Mouse (Mus musculus): ENCODE data around the gene Hnrnpdl. TPM values are rescaled to one million over a fixed set of nuclear protein-coding genes. Genes with fewer than 3 reads are reported as not detected.

Gene Hnrnpdl
- total and polyA plus RNA-seq, 2 experiments from 2014 or later, result 207 to 236 TPM

DNA sequence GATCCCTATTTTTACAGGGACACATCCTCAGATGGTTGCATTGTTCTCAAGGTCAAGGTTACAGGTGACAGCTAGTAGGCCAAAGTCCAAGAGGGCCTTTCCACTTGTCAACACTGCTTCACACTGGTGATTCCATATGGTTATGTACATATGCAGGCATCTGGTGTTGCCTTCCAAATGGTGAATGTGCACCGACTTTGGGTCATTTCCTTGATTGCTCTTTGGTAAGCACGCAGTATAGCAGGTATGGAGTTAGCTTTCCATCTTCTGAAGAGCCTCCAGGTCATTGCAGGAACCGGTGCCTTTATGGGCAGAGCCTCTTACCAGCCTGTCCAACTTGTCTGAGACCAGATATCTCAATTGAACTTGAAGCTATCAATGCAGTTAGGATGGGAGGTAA, 6.8 kb downstream of the Hnrnpdl start:
- DNase-seq (no peak), ATAC-seq (no peak)
- Histone ChIP-seq H3K4me3 (ENCODE audit: low read depth, low read length) (no peak overlapping the region), H3K27ac (ENCODE audit: low read depth, low read length) (no peak overlapping the region), H3K9me3 (ENCODE audit: low read length) (no peaks in the 10 kb centered on the region), H3K4me2 (ENCODE audit: low read depth) (no peak overlapping the region), H3K27me3 (ENCODE audit: insufficient read depth, low read length) (no peaks in the 10 kb centered on the region), H3K36me3 (ENCODE audit: insufficient read depth) (peaks cover 41% of the 10 kb centered on the region), H3K9ac (no peak overlapping the region), H3K4me1 (ENCODE audit: insufficient read depth) (no peaks in the 10 kb centered on the region)
- TF ChIP-seq CTCF (IDR thresholded peaks at IDR 0.05; ENCODE audit: low read depth), result no peak
- WGBS, result 71% methylated on average over 3 of the region's 3 CpGs

DNA sequence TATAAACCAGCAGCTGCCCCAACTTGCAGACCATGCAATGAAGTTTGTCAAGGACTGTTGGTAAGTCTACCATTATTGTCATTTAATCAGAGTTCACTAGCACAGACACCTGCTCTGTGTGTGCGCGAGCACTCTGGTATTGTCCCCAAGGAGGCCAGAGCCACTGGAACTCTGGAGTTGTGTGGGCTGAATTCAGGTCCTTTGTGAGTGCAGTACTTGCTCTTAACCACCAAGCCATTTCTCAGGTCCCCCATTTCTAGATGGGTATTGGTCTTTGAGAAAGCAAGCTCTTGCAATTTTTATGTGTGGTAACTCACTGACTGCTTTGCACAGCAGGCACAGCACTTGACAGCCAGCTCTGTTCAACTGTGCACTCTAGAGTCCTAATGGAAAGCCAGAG, 7.4 kb downstream of the Hnrnpdl start:
- H3K9ac ChIP-seq, result no peak overlapping the region
- H3K27me3 ChIP-seq (ENCODE audit: insufficient read depth, low read length), result no peaks in the 10 kb centered on the region
- no peak overlapping the region for H3K4me3 ChIP-seq (ENCODE audit: low read depth, low read length)
- peak; percentile 28; the same call in 1 of the 2 replicates for TF ChIP-seq CTCF (IDR thresholded peaks at IDR 0.05; ENCODE audit: low read depth)
- H3K9me3 ChIP-seq (ENCODE audit: low read length), result no peaks in the 10 kb centered on the region
- ATAC-seq (0 out of 2 replicates have a peak, but pooled peaks have one; percentile 10), DNase-seq (no peak)
- no peaks in the 10 kb centered on the region for H3K4me1 ChIP-seq (ENCODE audit: insufficient read depth)
- WGBS, result 82% methylated on average over 2 of the region's 2 CpGs
- H3K36me3 ChIP-seq (ENCODE audit: insufficient read depth), result peaks cover 37% of the 10 kb centered on the region
- peak overlapping the region; percentile 15; the same call in 1 of the 2 replicates for H3K27ac ChIP-seq (ENCODE audit: low read depth, low read length)
- no peak overlapping the region for H3K4me2 ChIP-seq (ENCODE audit: low read depth)

DNA sequence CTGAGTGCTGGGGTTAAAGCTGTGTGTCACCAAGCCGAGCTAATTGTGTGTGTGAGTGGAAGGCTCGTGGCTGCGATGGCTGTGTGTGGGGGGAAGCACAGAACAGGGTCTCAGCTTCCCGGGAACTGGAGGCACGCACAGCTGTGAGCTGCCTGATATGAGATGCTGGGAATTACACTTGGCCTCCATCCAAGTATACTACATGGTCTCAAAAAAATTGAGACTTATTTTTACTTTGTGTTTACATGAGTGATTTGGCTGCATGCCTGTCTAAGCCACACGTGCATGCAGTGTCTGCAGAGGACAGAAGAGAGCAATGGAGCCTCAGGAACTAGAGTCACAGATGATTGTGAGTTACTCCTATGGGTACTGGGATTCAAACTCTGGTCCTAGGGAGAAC, 9.4 kb downstream of the Hnrnpdl start:
- Histone ChIP-seq H3K27me3 (ENCODE audit: insufficient read depth, low read length) (no peaks in the 10 kb centered on the region), H3K9ac (no peak overlapping the region), H3K4me3 (ENCODE audit: low read depth, low read length) (no peak overlapping the region), H3K9me3 (ENCODE audit: low read length) (no peaks in the 10 kb centered on the region), H3K4me2 (ENCODE audit: low read depth) (no peak overlapping the region), H3K4me1 (ENCODE audit: insufficient read depth) (no peaks in the 10 kb centered on the region), H3K27ac (ENCODE audit: low read depth, low read length) (peak overlapping the region; percentile 29; the same call in 1 of the 2 replicates), H3K36me3 (ENCODE audit: insufficient read depth) (peaks cover 33% of the 10 kb centered on the region)
- 8% methylated on average over 6 of the region's 6 CpGs for WGBS
- DNase-seq (peak; percentile 84), ATAC-seq (peak; percentile 91)
- no peak for TF ChIP-seq CTCF (IDR thresholded peaks at IDR 0.05; ENCODE audit: low read depth)

DNA sequence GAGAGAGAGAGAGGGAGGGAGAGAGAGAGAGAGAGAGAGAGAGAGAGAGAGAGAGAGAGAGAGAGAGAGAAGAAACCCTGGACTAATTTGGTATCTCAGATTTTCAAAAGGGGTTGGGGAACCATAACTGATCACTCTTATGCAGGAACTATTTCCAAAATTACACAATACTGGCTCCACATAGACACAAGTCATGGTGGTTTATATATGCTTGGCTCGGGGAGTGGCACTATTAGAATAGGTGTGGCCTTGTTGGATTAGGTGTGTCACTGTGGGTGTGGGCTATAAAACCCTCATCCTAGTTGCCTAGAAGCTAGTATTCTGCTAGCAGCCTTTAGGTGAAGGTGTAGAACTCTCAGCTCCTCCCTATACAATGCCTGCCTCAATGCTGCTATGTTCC, 14.6 kb downstream of the Hnrnpdl start:
- H3K9ac ChIP-seq, result no peak overlapping the region
- H3K4me3 ChIP-seq (ENCODE audit: low read depth, low read length), result no peak overlapping the region
- no peaks in the 10 kb centered on the region for H3K36me3 ChIP-seq (ENCODE audit: insufficient read depth)
- no peaks in the 10 kb centered on the region for H3K4me1 ChIP-seq (ENCODE audit: insufficient read depth)
- no peak for DNase-seq
- no peak for TF ChIP-seq CTCF (IDR thresholded peaks at IDR 0.05; ENCODE audit: low read depth)
- WGBS, result 92% methylated on average over 1 of the region's 1 CpGs
- no peak overlapping the region for H3K27ac ChIP-seq (ENCODE audit: low read depth, low read length)
- no peaks in the 10 kb centered on the region for H3K9me3 ChIP-seq (ENCODE audit: low read length)
- ATAC-seq, result no peak
- H3K4me2 ChIP-seq (ENCODE audit: low read depth), result no peak overlapping the region
- H3K27me3 ChIP-seq (ENCODE audit: insufficient read depth, low read length), result no peaks in the 10 kb centered on the region

DNA sequence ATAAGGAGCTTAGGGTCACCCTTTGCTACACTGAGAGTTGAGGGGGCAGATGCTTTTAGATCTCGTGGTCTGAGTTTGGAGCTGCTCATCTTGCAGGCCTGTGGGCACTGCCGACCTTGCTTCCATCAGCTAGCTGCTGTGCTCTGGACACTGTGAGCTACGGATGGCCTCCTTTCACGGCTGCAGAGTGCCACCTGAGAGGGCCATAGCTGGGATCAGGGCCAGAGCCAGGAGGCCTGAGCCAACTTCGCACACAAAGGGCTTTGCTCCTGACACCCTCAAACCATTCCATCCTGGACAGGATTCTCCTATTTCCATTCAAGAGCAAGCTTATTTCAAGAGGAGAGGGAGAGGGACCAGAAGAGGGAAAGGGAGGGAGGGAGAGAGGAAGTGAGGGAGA, 15.1 kb downstream of the Hnrnpdl start:
- WGBS, result 64% methylated on average over 5 of the region's 5 CpGs
- no peak for TF ChIP-seq CTCF (IDR thresholded peaks at IDR 0.05; ENCODE audit: low read depth)

DNA sequence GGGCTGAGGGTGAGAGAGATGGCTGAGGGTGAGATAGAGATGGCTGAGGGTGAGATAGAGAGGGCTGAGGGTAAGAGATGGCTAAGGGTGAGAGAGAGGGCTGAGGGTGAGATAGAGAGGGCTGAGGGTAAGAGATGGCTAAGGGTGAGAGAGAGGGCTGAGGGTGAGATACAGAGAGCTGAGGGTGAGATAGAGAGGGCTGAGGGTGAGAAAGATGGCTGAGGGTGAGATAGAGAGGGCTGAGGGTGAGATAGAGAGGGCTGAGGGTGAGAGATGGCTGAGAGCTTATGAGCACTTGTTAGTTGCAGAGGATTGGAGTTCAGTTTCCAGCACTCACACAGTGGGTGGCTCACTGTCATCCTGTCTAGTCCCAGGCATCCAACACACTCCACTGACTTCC, 19.4 kb downstream of the Hnrnpdl start:
- H3K27me3 ChIP-seq (ENCODE audit: insufficient read depth, low read length), result no peaks in the 10 kb centered on the region
- H3K9ac ChIP-seq, result no peak overlapping the region
- no peak overlapping the region for H3K27ac ChIP-seq (ENCODE audit: low read depth, low read length)
- no peaks in the 10 kb centered on the region for H3K36me3 ChIP-seq (ENCODE audit: insufficient read depth)
- no peak overlapping the region for H3K4me3 ChIP-seq (ENCODE audit: low read depth, low read length)
- ATAC-seq, result no peak
- H3K4me2 ChIP-seq (ENCODE audit: low read depth), result no peak overlapping the region
- TF ChIP-seq CTCF (IDR thresholded peaks at IDR 0.05; ENCODE audit: low read depth), result no peak
- no peaks in the 10 kb centered on the region for H3K9me3 ChIP-seq (ENCODE audit: low read length)
- no peak for DNase-seq
- H3K4me1 ChIP-seq (ENCODE audit: insufficient read depth), result no peaks in the 10 kb centered on the region

More for the DNA sequence above, 15.1 kb downstream of the Hnrnpdl start:
- Histone ChIP-seq H3K27me3 (ENCODE audit: insufficient read depth, low read length) (no peaks in the 10 kb centered on the region), H3K9me3 (ENCODE audit: low read length) (no peaks in the 10 kb centered on the region), H3K4me1 (ENCODE audit: insufficient read depth) (no peaks in the 10 kb centered on the region), H3K4me2 (ENCODE audit: low read depth) (no peak overlapping the region), H3K9ac (no peak overlapping the region), H3K27ac (ENCODE audit: low read depth, low read length) (no peak overlapping the region), H3K4me3 (ENCODE audit: low read depth, low read length) (no peak overlapping the region), H3K36me3 (ENCODE audit: insufficient read depth) (no peaks in the 10 kb centered on the region)
- ATAC-seq, result no peak
- DNase-seq, result no peak

DNA sequence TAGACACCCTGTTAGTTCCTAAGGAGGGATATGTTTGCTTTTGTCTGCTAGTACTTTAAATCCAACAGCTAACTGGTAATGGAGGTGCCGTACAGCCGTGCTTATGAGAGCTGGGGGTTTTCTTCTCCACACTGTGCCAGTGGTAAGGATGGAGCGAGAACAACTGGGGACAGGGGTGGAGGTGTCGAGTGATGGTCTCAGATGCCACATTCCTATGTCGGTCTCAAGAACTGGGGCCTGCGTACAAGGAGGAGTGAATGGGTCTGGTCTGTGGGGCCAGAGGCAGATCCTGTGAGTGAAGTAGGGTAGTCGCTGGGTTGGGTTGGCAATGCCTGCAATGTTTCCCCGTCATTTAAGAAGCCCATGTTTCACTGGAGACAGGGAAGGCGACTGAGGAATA, 26.9 kb downstream of the Hnrnpdl start:
- 95% methylated on average over 9 of the region's 9 CpGs for WGBS
- ATAC-seq, result no peak
- Histone ChIP-seq H3K27ac (ENCODE audit: low read depth, low read length) (no peak overlapping the region), H3K4me2 (ENCODE audit: low read depth) (no peak overlapping the region), H3K27me3 (ENCODE audit: insufficient read depth, low read length) (no peaks in the 10 kb centered on the region), H3K36me3 (ENCODE audit: insufficient read depth) (no peaks in the 10 kb centered on the region), H3K9me3 (ENCODE audit: low read length) (no peaks in the 10 kb centered on the region), H3K9ac (no peak overlapping the region), H3K4me3 (ENCODE audit: low read depth, low read length) (no peak overlapping the region), H3K4me1 (ENCODE audit: insufficient read depth) (no peaks in the 10 kb centered on the region)
- DNase-seq, result no peak
- no peak for TF ChIP-seq CTCF (IDR thresholded peaks at IDR 0.05; ENCODE audit: low read depth)

DNA sequence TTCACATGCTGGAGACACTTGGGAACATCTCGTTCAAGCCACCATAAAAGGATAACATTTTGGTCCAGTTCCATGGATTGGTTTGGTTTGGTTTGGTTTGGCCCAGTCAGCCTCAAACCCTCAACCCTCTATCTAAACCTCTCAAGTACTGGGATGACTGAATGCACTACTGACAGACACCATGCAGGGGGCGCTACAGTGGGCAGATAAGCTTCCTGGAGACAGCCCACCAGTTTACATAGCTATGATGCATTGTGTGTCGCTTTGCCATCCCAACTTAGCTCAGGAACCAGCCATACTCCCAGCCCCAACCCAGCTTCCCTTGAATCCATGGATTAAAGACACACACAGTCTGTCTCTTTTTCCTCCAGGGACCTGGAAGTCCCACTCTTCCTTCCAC, 31.0 kb downstream of the Hnrnpdl start:
- Histone ChIP-seq H3K27me3 (ENCODE audit: insufficient read depth, low read length) (no peaks in the 10 kb centered on the region), H3K27ac (ENCODE audit: low read depth, low read length) (no peak overlapping the region), H3K9ac (no peak overlapping the region), H3K36me3 (ENCODE audit: insufficient read depth) (no peaks in the 10 kb centered on the region), H3K9me3 (ENCODE audit: low read length) (no peaks in the 10 kb centered on the region), H3K4me1 (ENCODE audit: insufficient read depth) (no peaks in the 10 kb centered on the region), H3K4me3 (ENCODE audit: low read depth, low read length) (no peak overlapping the region), H3K4me2 (ENCODE audit: low read depth) (no peak overlapping the region)
- DNase-seq, result no peak
- 63% methylated on average over 3 of the region's 3 CpGs for WGBS
- ATAC-seq, result no peak
- TF ChIP-seq CTCF (IDR thresholded peaks at IDR 0.05; ENCODE audit: low read depth), result 0 out of 2 replicates have a peak, but pooled peaks have one; percentile 9

Measured in forebrain, postnatal 0 days (tissue).